Comparison of ENCODE assay signal across 21 mouse cellular contexts in genomic region chr2:60204162-60204561, GRCm38 (mm10). TPM values are rescaled to one million over a fixed set of nuclear protein-coding genes. Genes with fewer than 3 reads are reported as not detected.
A peak's percentile ranks its signal among the peaks of the same experiment; 100 is the strongest.
DNase-seq lines count a peak whose midpoint lies in the region; ATAC-seq and TF ChIP-seq lines count a peak whose summit lies in the region.
"Had no signal": no experiment of that assay in that cellular context is flagged by ENCODE, and none has a peak within 500 bp of the region (broad histone marks: within the 10 kb centered on the region; RNA-seq: fewer than 3 reads in every experiment).

No protein-coding gene starts in this region.

- TF ChIP-seq CTCF in liver, postnatal 0 days (IDR thresholded peaks at IDR 0.05; ENCODE audit: low read depth) = no peak
- no peak for TF ChIP-seq CTCF in liver, embryonic 14.5 days (IDR thresholded peaks at IDR 0.05; ENCODE audit: low read depth)

- ATAC-seq in liver, postnatal 0 days = no peak
- ATAC-seq in granulocyte monocyte progenitor cell, adult 5-6 weeks (replicated peaks; ENCODE audit: poor library complexity, severe bottlenecking) = peak; percentile 43
- peak; percentile 32; the same call in 1 of the 2 replicates for ATAC-seq in liver, embryonic 14.5 days (ENCODE audit: insufficient read depth)
- ATAC-seq: forebrain, embryonic 14.5 days; inflammation-experienced regulatory T-cells, adult 6 months had no signal

- H3K4me3 ChIP-seq in liver, postnatal 0 days (ENCODE audit: low read depth, low read length) = no peak overlapping the region
- no peak overlapping the region for H3K4me3 ChIP-seq in liver, embryonic 14.5 days (ENCODE audit: insufficient read depth in 1 of 2, low read depth in 2 of 2, low read length in 2 of 2)
- H3K4me3 ChIP-seq: erythroblast, embryonic 14.5 days; heart, embryonic 15.5 days; layer of hippocampus, adult 2 months; liver, embryonic 15.5 days; myocyte had no signal

- H3K4me2 ChIP-seq in liver, postnatal 0 days (ENCODE audit: low read depth, low read length) = no peak overlapping the region
- no peak overlapping the region for H3K4me2 ChIP-seq in liver, embryonic 14.5 days (ENCODE audit: low read depth)
- H3K4me2 ChIP-seq: heart, embryonic 15.5 days; liver, embryonic 15.5 days; midbrain, embryonic 11.5 days had no signal

- H3K4me1 ChIP-seq in liver, postnatal 0 days (ENCODE audit: insufficient read depth) = peaks cover 14% of the 10 kb centered on the region
- peaks cover 0 to 15% of the 10 kb centered on the region in 2 experiments; a peak in 3 of 4 replicates for H3K4me1 ChIP-seq in liver, embryonic 14.5 days (replicated peaks; ENCODE audit: control insufficient read depth in 2 of 2, insufficient read depth in 2 of 2, low read length in 1 of 2)

- no peak overlapping the region for H3K9ac ChIP-seq in liver, postnatal 0 days (replicated peaks)
- no peak overlapping the region for H3K9ac ChIP-seq in liver, embryonic 14.5 days (replicated peaks)
- H3K9ac ChIP-seq: heart, embryonic 15.5 days; liver, embryonic 15.5 days had no signal

- 41% methylated on average over 6 of the region's 6 CpGs for WGBS in liver, postnatal 0 days (ENCODE audit: insufficient replicate concordance)
- WGBS in liver, embryonic 14.5 days (ENCODE audit: insufficient replicate concordance) = 23% methylated on average over 6 of the region's 6 CpGs

- TF ChIP-seq EP300 in liver, postnatal 0 days (IDR thresholded peaks at IDR 0.05; ENCODE audit: low read depth) = no peak
- TF ChIP-seq EP300 in liver, embryonic 14.5 days (IDR thresholded peaks at IDR 0.05; ENCODE audit: low read depth) = no peak

- H3K36me3 ChIP-seq in liver, postnatal 0 days (replicated peaks; ENCODE audit: insufficient read depth, low read length) = peaks cover 16% of the 10 kb centered on the region; the same call in 1 of the 2 replicates
- H3K36me3 ChIP-seq in liver, embryonic 14.5 days (replicated peaks; ENCODE audit: control insufficient read depth, insufficient read depth, low read depth) = peaks cover 9% of the 10 kb centered on the region
- H3K36me3 ChIP-seq in splenic B cell, adult 2 months (ENCODE audit: control insufficient read depth, insufficient read depth, low read length, poor library complexity, severe bottlenecking) = no peaks in the 10 kb centered on the region

- no peak overlapping the region for H3K27ac ChIP-seq in liver, postnatal 0 days (ENCODE audit: low read depth)
- no peak overlapping the region for H3K27ac ChIP-seq in liver, embryonic 14.5 days
- H3K27ac ChIP-seq: heart, embryonic 15.5 days; kidney, postnatal 0 days; layer of hippocampus, adult 2 months; liver, embryonic 15.5 days had no signal

- intact Hi-C loops in left cerebral cortex, postnatal 14 days (cut with DNase I) = no loop called here

- DNase-seq in liver = peak; percentile 21
- no peak for DNase-seq in liver, postnatal 0 days
- DNase-seq in liver, embryonic 14.5 days (ENCODE audit: low read depth in 3 of 3, low spot score in 3 of 3) = no peak
- DNase-seq in splenic B cell, adult 2 months (ENCODE audit: low read depth, low spot score) = peak; percentile 32
- no peak for DNase-seq in heart, adult 11 months
- no peak for DNase-seq in right cerebral cortex, adult 18-20 months
- DNase-seq in left cerebral cortex, postnatal 14 days (ENCODE audit: low spot score in 2 of 2) = no peak
- DNase-seq: cerebellum, adult 11 months; cerebellum, postnatal 36 days; left cerebral cortex, postnatal 4 days; lung, postnatal 10 days had no signal

- no peaks in the 10 kb centered on the region for H3K27me3 ChIP-seq in liver, postnatal 0 days (ENCODE audit: insufficient read depth, low read length)
- H3K27me3 ChIP-seq in liver, embryonic 14.5 days (ENCODE audit: control insufficient read depth, insufficient read depth, low read length) = no peaks in the 10 kb centered on the region
- H3K27me3 ChIP-seq in splenic B cell, adult 2 months (ENCODE audit: control insufficient read depth, insufficient read depth, low read length, poor library complexity, severe bottlenecking) = no peaks in the 10 kb centered on the region
- H3K27me3 ChIP-seq: heart, embryonic 15.5 days; liver, embryonic 15.5 days had no signal

- no peaks in the 10 kb centered on the region for H3K9me3 ChIP-seq in liver, postnatal 0 days (ENCODE audit: low read length)
- H3K9me3 ChIP-seq in liver, embryonic 14.5 days (ENCODE audit: control insufficient read depth, low read length) = no peaks in the 10 kb centered on the region
- H3K9me3 ChIP-seq: heart, embryonic 15.5 days; liver, embryonic 15.5 days had no signal

RNA-seq across cellular contexts. Expression of gene Baz2b, which starts 5.5 kb away (rescaled TPM):
- polyA plus RNA-seq in liver, postnatal 0 days (2015; fragmentation: Nextera tagmentation; extraction: Ambion mirVana) = 19.7 and 21.7 TPM in 2 replicates
- total RNA-seq in granulocyte monocyte progenitor cell, adult 5-6 weeks (2014; fragmentation: Nextera tagmentation) = 74.9 and 115 TPM in 2 replicates
- 76.0 and 80.2 TPM in 2 replicates for total RNA-seq in granulocyte monocyte progenitor cell, adult 5-6 weeks (2017)
- 5.1 and 9.1 TPM in 2 replicates for polyA plus RNA-seq in liver, embryonic 14.5 days (2012; rRNA removed)
- 11.0 and 15.0 TPM in 2 replicates for polyA plus RNA-seq in liver, embryonic 14.5 days (2014; fragmentation: Nextera tagmentation; extraction: Ambion mirVana)
- 10 to 100 TPM; 51.0 to 52.2 TPM for total RNA-seq in left cerebral cortex, postnatal 14 days (2021)

RNA-seq across cellular contexts. Expression of gene March7, which starts 5.5 kb away (rescaled TPM):
- 16.5 and 16.8 TPM in 2 replicates for polyA plus RNA-seq in liver, postnatal 0 days (2015; fragmentation: Nextera tagmentation; extraction: Ambion mirVana)
- 53.4 and 54.1 TPM in 2 replicates for total RNA-seq in granulocyte monocyte progenitor cell, adult 5-6 weeks (2014; fragmentation: Nextera tagmentation)
- total RNA-seq in granulocyte monocyte progenitor cell, adult 5-6 weeks (2017) = 71.9 and 82.6 TPM in 2 replicates
- 9.9 and 12.1 TPM in 2 replicates for polyA plus RNA-seq in liver, embryonic 14.5 days (2012; rRNA removed)
- 19.1 and 19.9 TPM in 2 replicates for polyA plus RNA-seq in liver, embryonic 14.5 days (2014; fragmentation: Nextera tagmentation; extraction: Ambion mirVana)
- total RNA-seq in left cerebral cortex, postnatal 14 days (2021) = 10 to 100 TPM; 60.8 to 63.0 TPM

Comparison
In these comparisons a context has a peak if more than half of its experiments do, and no peak if none do; other contexts are left out.
1. DNase-seq: peak in liver (single experiment) and splenic B cell, adult 2 months (single experiment); none in liver, postnatal 0 days (single experiment), liver, embryonic 14.5 days (0 of 3), heart, adult 11 months (single experiment), right cerebral cortex, adult 18-20 months (single experiment) and left cerebral cortex, postnatal 14 days (0 of 2).